Mouse (Mus musculus) midbrain, postnatal 0 days (tissue): ENCODE measurements around the gene Gnas. TPM values are rescaled to one million over a fixed set of nuclear protein-coding genes. Genes with fewer than 3 reads are reported as not detected.

Experiments used
- ATAC-seq: fragments of 200-750 bp; cut with Nextera tagmentation; 2 replicates; pipeline ENCODE4 v1.8.0; 2017; ENCODE audit warnings: moderate number of reproducible peaks, mild to moderate bottlenecking, moderate TSS enrichment, moderate library complexity; ENCODE audit not compliant: low FRiP score
- DNase-seq: peaks from one replicate; pipeline ENCODE4 v3.0.0-alpha.2; 2015; ENCODE audit warnings: low spot score
- H3K27ac ChIP-seq: fragments of 300-500 bp; sonication (generic); 2 replicates; pipeline ENCODE4 v1.5.1; 2014; ENCODE audit warnings: low read depth, mild to moderate bottlenecking, low read length, mixed read lengths
- H3K27me3 ChIP-seq: fragments of 300-500 bp; sonication (generic); 2 replicates; pipeline ENCODE4 v1.6.1; 2014; ENCODE audit warnings: low read length, control low read depth, mixed read lengths; ENCODE audit not compliant: insufficient read depth
- H3K36me3 ChIP-seq: fragments of 300-500 bp; sonication (generic); 2 replicates; pipeline ENCODE4 v1.6.1; 2014; ENCODE audit warnings: low read length, control low read depth, mixed read lengths; ENCODE audit not compliant: insufficient read depth
- H3K4me1 ChIP-seq: fragments of 300-500 bp; sonication (generic); 2 replicates; pipeline ENCODE4 v1.6.1; 2014; ENCODE audit warnings: mild to moderate bottlenecking, control low read depth, antibody characterized with exemption, low read length, mixed read lengths; ENCODE audit not compliant: insufficient read depth
- H3K4me2 ChIP-seq: fragments of 300-500 bp; sonication (generic); 2 replicates; pipeline ENCODE4 v1.6.1; 2014; ENCODE audit warnings: low read depth, mild to moderate bottlenecking, low read length, mixed read lengths; ENCODE audit not compliant: poor library complexity, severe bottlenecking
- H3K4me3 ChIP-seq: fragments of 300-500 bp; sonication (generic); 2 replicates; pipeline ENCODE4 v1.5.1; 2014; ENCODE audit warnings: low read depth, mild to moderate bottlenecking, low read length, moderate library complexity
- H3K9ac ChIP-seq: fragments of 300-500 bp; sonication (generic); replicated peaks from 2 replicates; pipeline ENCODE4 v1.6.1; 2014; ENCODE audit warnings: mild to moderate bottlenecking, low read length, moderate library complexity, mixed read lengths; ENCODE audit not compliant: poor library complexity, severe bottlenecking
- H3K9me3 ChIP-seq: fragments of 300-500 bp; sonication (generic); 2 replicates; pipeline ENCODE4 v1.6.1; 2016; ENCODE audit warnings: low read length, control low read depth
- CTCF ChIP-seq: IDR thresholded peaks from 2 replicates; pipeline ENCODE4 v1.5.1; 2016; ENCODE audit warnings: antibody characterized with exemption, mild to moderate bottlenecking
- whole genome bisulfite sequencing: fragments of 180-500 bp; shearing (Covaris S2); extraction: QIAGEN DNeasy Blood & Tissue Kit; methylation state at CpG from one replicate; pipeline ENCODE4 v1.1.7; 2014; 5-methylcytosine and 5-hydroxymethylcytosine counted together
- polyA plus RNA-seq: library from polyadenylated mRNA; unstranded; fragments of >200 nt; fragmentation: Nextera tagmentation; extraction: Ambion mirVana; gene quantifications from 2 replicates; pipeline ENCODE4 v1.2.1, GENCODE M21; 2015
- total RNA-seq: library from RNA; depleted of rRNA; stranded (reverse); fragments of >200 nt; gene quantifications from 2 replicates; pipeline ENCODE4 v1.2.3, GENCODE M21; 2014

The Gnas gene
- total and polyA plus RNA-seq, 2 experiments from 2014 or later, result 1,613 to 1,834 TPM

DNA sequence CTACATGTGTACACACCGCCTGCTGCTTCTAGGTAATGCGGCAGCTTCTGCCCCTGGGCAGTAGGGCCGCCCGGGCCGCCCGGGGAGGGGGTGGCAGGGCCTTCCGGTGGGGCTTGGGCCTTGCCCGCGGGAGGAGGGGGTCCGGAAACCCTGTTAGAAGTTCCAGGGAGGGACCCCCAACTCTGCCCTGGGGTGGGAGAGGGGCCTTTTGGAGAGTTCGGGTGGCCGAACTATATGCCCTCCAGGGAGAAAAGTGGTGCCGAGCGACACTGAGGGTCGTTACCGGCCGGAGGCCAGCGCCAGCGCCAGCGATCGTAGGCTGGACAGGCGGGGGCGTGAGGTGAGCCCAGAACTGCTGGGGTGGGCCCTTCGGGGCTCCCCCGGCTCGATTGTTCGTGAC is 16.1 kb downstream of the Gnas start:
- Histone ChIP-seq H3K4me2 (peak overlapping the region; percentile 51), H3K27me3 (peaks cover 23% of the 10 kb centered on the region), H3K4me3 (peak overlapping the region; percentile 32), H3K9ac (no peak overlapping the region), H3K4me1 (no peaks in the 10 kb centered on the region; the same call in 1 of the 2 replicates), H3K27ac (no peak overlapping the region), H3K9me3 (peaks cover 26% of the 10 kb centered on the region), H3K36me3 (no peaks in the 10 kb centered on the region)
- 41% methylated on average over 26 of the region's 27 CpGs for WGBS
- no peak for DNase-seq
- no peak for TF ChIP-seq CTCF
- no peak for ATAC-seq

DNA sequence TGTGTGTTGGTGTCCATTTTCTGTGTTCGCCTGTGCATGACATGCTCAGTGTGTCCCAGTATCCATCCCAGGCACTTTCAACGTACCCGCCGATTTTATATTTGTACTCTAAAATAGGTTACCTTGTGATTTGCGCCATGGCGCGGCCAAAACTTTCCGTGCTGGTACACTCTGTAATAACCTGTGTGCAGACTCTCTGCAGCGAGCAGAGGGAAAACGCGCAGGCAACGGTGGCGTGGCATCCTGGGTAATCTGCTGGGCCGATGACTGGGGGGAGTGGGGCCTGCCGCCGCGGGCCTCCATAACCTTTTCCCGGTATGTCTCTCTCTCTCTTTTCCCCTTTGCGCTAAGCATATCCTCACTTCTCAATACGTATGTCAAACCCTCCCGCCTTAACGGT is 16.5 kb downstream of the Gnas start:
- no peak for DNase-seq
- Histone ChIP-seq H3K4me2 (peak overlapping the region; percentile 51), H3K4me3 (peak overlapping the region; percentile 32), H3K9ac (no peak overlapping the region), H3K36me3 (no peaks in the 10 kb centered on the region), H3K27ac (no peak overlapping the region), H3K4me1 (no peaks in the 10 kb centered on the region; the same call in 1 of the 2 replicates), H3K27me3 (peaks cover 23% of the 10 kb centered on the region), H3K9me3 (peaks cover 26% of the 10 kb centered on the region)
- no peak for TF ChIP-seq CTCF
- 63% methylated on average over 22 of the region's 22 CpGs for WGBS
- no peak for ATAC-seq

DNA sequence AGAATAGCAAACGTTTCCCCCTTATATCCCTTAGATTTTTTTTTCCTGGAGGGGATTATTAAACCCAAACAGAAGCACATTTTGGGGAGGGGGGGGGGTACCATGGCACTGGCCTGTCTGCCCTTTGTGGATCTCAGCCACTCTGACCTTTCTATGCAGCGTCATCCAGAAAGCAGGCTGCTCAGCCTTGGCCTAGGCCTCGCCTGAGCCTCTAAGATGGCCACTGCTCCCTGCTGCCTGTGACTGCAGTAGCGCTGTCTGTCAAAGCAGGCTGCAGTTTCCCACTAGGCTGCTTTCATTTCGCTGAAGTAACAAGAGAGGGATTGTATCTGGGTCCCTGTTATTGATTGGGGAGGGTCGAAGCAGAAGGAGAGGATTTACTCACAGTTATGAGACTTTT is 18.4 kb downstream of the Gnas start:
- peaks cover 23% of the 10 kb centered on the region for H3K27me3 ChIP-seq
- no peaks in the 10 kb centered on the region for H3K36me3 ChIP-seq
- H3K4me2 ChIP-seq, result no peak overlapping the region
- no peaks in the 10 kb centered on the region for H3K4me1 ChIP-seq
- TF ChIP-seq CTCF, result no peak
- H3K9me3 ChIP-seq, result peaks cover 12% of the 10 kb centered on the region; the same call in 1 of the 2 replicates
- WGBS, result 30% methylated on average over 6 of the region's 6 CpGs
- ATAC-seq, result no peak
- no peak overlapping the region for H3K27ac ChIP-seq
- DNase-seq, result no peak
- H3K9ac ChIP-seq, result no peak overlapping the region
- H3K4me3 ChIP-seq, result no peak overlapping the region

DNA sequence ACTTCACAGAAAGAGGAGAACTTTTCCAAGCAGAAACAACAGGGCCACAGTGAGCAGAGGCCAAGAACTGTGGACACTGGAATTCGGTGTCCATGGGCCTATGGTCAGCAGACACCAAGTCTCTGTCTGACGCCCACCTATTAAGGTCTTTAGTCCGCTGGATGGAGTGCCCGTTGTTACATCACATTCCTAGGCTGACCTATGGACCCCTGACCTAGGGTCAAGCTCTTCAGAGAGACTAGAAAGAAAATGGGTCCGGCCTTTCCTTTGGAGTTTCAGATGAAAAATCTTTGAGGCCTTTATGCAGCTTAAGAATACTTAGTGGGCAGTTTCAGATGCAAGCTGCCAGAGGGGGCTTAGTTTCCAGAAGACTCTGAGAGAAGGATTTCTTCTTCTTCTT is 21.5 kb downstream of the Gnas start:
- DNase-seq (no peak), ATAC-seq (no peak)
- WGBS, result 13% methylated on average over 5 of the region's 5 CpGs
- H3K27me3 ChIP-seq, result peaks cover 4% of the 10 kb centered on the region; the same call in 1 of the 2 replicates
- H3K4me1 ChIP-seq, result no peaks in the 10 kb centered on the region
- no peak for TF ChIP-seq CTCF
- no peak overlapping the region for H3K9ac ChIP-seq
- no peaks in the 10 kb centered on the region for H3K36me3 ChIP-seq
- H3K9me3 ChIP-seq, result no peaks in the 10 kb centered on the region
- no peak overlapping the region for H3K4me3 ChIP-seq
- H3K27ac ChIP-seq, result no peak overlapping the region
- H3K4me2 ChIP-seq, result no peak overlapping the region

DNA sequence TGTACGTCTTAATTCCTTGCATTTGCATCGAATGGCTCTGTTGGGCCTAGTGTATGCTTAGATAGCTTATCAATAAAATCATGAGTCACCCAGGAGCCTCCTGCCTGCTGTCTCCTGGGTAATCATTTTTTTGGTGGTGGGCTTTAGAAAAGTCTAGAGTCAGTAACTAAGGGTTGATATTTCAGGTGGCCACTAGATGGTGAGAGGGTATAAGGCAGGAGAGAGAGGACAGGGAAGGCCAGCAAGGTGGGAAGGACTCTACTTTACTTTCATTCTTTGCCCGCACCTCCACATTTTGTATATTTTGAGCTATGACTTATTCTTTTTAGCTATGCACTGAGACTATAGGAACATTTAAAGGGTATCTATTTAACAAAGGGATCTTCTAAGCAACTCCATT is 23.8 kb downstream of the Gnas start:
- H3K27me3 ChIP-seq, result peaks cover 4% of the 10 kb centered on the region; the same call in 1 of the 2 replicates
- no peak overlapping the region for H3K9ac ChIP-seq
- no peak overlapping the region for H3K4me2 ChIP-seq
- WGBS, result 86% methylated on average over 3 of the region's 3 CpGs
- H3K36me3 ChIP-seq, result no peaks in the 10 kb centered on the region
- TF ChIP-seq CTCF, result peak; percentile 66
- no peak overlapping the region for H3K27ac ChIP-seq
- no peaks in the 10 kb centered on the region for H3K9me3 ChIP-seq
- no peaks in the 10 kb centered on the region for H3K4me1 ChIP-seq
- H3K4me3 ChIP-seq, result no peak overlapping the region
- no peak for DNase-seq
- no peak for ATAC-seq

DNA sequence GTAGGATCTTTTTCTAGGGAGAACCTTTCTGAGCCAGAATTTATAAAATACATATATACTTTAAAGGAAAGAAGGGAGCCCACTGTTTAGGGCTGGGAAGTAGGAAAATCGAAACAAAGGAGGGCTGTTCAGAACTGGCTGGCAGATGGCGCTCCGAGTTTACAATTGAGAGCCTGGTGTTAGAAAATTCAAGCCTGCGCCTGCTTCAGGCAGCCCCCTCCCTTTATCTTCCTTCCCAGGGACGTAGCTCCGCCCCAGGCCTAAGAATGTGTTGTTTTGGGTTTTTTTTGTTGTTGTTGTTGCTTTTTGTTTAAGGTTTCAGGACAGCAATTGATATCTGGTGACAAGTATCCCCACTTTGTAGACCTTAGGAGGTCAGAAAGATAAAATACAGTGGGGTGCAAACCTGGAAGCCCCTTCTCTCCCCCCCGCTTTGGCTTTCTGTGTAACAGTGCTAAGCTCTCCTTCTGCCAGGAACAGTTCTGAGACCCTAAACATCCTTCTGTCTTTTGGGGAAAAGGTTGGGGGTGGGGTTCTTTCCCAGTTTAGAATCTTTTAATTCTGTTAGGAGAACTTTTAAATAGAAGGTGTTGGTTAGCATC is 26.9 kb downstream of the Gnas start:
- H3K36me3 ChIP-seq, result no peaks in the 10 kb centered on the region
- no peak overlapping the region for H3K27ac ChIP-seq
- DNase-seq (peak; percentile 80), ATAC-seq (peak; percentile 58; the same call in 1 of the 2 replicates)
- no peaks in the 10 kb centered on the region for H3K4me1 ChIP-seq
- no peak overlapping the region for H3K9ac ChIP-seq
- no peak overlapping the region for H3K4me3 ChIP-seq
- 13% methylated on average over 7 of the region's 7 CpGs for WGBS
- H3K27me3 ChIP-seq, result peaks cover 4% of the 10 kb centered on the region; the same call in 1 of the 2 replicates
- no peaks in the 10 kb centered on the region for H3K9me3 ChIP-seq
- no peak overlapping the region for H3K4me2 ChIP-seq
- peak; percentile 85 for TF ChIP-seq CTCF
